Mouse (Mus musculus) forebrain, embryonic 10.5 days (tissue): ENCODE measurements around the gene Angel2. TPM values are rescaled to one million over a fixed set of nuclear protein-coding genes. Genes with fewer than 3 reads are reported as not detected.

Experiments used
- DNase-seq: peaks from one replicate; pipeline ENCODE4 v3.0.0-alpha.2; 2017; ENCODE audit warnings: low spot score; ENCODE audit errors: extremely low spot score
- H3K27ac ChIP-seq: fragments of 300-500 bp; sonication (generic); 2 replicates; pipeline ENCODE4 v1.5.1; 2016; ENCODE audit warnings: mild to moderate bottlenecking
- H3K27me3 ChIP-seq: fragments of 300-500 bp; sonication (generic); 2 replicates; pipeline ENCODE4 v1.6.1; 2016; ENCODE audit warnings: mild to moderate bottlenecking; ENCODE audit not compliant: poor library complexity, severe bottlenecking
- H3K36me3 ChIP-seq: fragments of 300-500 bp; sonication (generic); replicated peaks from 2 replicates; pipeline ENCODE4 v1.6.1; 2016; ENCODE audit warnings: mild to moderate bottlenecking, moderate library complexity
- H3K4me1 ChIP-seq: fragments of 300-500 bp; sonication (generic); 2 replicates; pipeline ENCODE4 v1.6.1; 2016
- H3K4me3 ChIP-seq: fragments of 300-500 bp; sonication (generic); 2 replicates; pipeline ENCODE4 v1.5.1; 2016; ENCODE audit warnings: mild to moderate bottlenecking, moderate library complexity
- H3K9me3 ChIP-seq: fragments of 300-500 bp; sonication (generic); 2 replicates; pipeline ENCODE4 v1.6.1; 2016; ENCODE audit warnings: mild to moderate bottlenecking, moderate library complexity
- WGBS: fragments of 180-500 bp; shearing (Covaris S2); methylation state at CpG from one replicate; pipeline ENCODE4 v1.1.7; 2016; 5-methylcytosine and 5-hydroxymethylcytosine counted together
- polyA plus RNA-seq: library from polyadenylated mRNA; unstranded; fragments of >200 nt; fragmentation: Nextera tagmentation; extraction: Ambion mirVana; gene quantifications from 2 replicates; pipeline ENCODE4 v1.2.1, GENCODE M21; 2016

Angel2 gene
- polyA plus RNA-seq, 1 experiment from 2014 or later, result 52.7 TPM

DNA sequence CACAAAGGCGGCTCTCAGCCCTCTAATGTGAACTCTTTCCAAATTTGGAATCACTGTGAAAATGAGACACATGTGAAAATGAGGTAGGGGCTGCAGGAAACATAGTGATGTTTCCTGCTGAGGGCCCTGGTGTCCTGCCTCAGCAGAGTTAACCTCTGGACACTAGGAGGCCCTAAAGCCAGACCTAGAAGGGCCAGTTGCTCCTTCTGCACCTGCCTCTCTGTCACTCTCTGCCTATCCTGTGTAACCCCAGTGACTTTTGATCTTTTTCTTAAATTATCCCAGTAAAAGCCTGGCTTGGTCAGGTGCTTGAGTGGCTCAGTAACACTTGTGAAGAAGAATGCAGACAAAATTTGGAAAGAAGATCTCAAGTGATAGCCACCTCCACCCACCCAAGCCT is 49.9 kb downstream of the Angel2 start:
- WGBS, result 64% methylated on average over 1 of the region's 1 CpGs
- H3K9me3 ChIP-seq, result no peaks in the 10 kb centered on the region
- H3K27ac ChIP-seq, result no peak overlapping the region
- H3K4me1 ChIP-seq, result peaks cover 36% of the 10 kb centered on the region
- 0 out of 2 replicates have a peak, but pooled peaks cover 10% of the 10 kb centered on the region for H3K27me3 ChIP-seq
- DNase-seq, result no peak
- no peak overlapping the region for H3K4me3 ChIP-seq
- H3K36me3 ChIP-seq, result peaks cover 65% of the 10 kb centered on the region

DNA sequence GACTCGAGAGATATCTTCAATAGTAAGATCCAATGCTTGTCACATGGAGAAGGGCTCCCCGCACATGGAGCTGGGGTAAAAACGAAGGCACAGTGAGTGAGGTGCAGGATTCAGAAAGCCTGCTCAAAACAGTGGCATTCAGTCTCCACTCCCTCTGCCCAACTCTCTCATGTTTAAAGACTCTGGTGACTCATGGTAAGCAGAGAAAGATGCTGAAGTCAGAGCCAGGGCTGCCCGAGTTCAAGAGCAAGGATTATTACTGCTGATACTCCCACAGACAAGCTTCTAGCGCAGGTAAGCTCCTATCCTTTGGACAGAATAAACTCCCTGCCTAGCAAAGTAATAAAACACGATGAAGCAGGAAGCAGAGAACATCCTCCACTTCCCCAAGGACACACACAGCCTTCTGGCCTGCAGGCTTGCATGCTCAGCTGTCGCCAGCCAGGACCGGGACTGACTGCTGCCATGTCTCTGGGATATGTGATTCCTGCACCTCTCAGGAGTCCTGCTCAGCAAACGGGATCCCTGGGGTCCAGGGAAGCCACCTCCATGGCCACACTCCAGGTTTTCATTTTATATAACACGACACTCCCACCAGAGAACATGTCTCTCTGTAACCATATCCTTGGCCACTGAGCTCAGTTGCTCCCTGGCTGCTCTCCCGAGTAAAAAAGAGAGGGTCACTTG is 52.1 kb downstream of the Angel2 start:
- H3K36me3 ChIP-seq, result peaks cover 43% of the 10 kb centered on the region
- DNase-seq, result no peak
- peak overlapping the region; percentile 66 for H3K4me3 ChIP-seq
- peaks cover 17% of the 10 kb centered on the region for H3K27me3 ChIP-seq
- no peaks in the 10 kb centered on the region for H3K9me3 ChIP-seq
- peaks cover 38% of the 10 kb centered on the region for H3K4me1 ChIP-seq
- WGBS, result 63% methylated on average over 11 of the region's 11 CpGs
- no peak overlapping the region for H3K27ac ChIP-seq

DNA sequence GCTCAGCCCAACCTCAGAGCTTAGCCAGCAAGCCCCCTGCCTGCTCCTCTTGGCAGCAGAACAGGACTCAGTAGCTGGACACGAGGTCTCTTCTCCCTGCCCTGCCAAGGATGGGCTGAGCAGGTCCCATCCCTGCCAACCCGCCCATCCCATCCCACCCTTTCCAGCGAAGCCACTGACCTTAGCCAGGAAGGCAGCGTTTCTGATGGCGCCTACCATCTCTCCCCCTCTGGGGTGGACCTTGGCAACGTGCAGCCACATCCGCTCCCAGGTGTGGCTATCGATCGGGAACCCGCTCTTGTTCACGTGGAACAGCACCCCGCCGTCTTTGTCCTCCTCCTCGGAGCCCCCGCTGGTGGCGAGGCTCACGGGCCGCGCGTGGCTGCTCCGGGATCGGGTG is 53.1 kb downstream of the Angel2 start:
- peak overlapping the region; percentile 66 for H3K4me3 ChIP-seq
- under 1% methylated on average over 22 of the region's 22 CpGs for WGBS
- DNase-seq, result peak; percentile 41
- no peaks in the 10 kb centered on the region for H3K9me3 ChIP-seq
- H3K27me3 ChIP-seq, result peaks cover 17% of the 10 kb centered on the region
- H3K27ac ChIP-seq, result peak overlapping the region; percentile 93
- H3K36me3 ChIP-seq, result peaks cover 34% of the 10 kb centered on the region
- peaks cover 38% of the 10 kb centered on the region for H3K4me1 ChIP-seq

DNA sequence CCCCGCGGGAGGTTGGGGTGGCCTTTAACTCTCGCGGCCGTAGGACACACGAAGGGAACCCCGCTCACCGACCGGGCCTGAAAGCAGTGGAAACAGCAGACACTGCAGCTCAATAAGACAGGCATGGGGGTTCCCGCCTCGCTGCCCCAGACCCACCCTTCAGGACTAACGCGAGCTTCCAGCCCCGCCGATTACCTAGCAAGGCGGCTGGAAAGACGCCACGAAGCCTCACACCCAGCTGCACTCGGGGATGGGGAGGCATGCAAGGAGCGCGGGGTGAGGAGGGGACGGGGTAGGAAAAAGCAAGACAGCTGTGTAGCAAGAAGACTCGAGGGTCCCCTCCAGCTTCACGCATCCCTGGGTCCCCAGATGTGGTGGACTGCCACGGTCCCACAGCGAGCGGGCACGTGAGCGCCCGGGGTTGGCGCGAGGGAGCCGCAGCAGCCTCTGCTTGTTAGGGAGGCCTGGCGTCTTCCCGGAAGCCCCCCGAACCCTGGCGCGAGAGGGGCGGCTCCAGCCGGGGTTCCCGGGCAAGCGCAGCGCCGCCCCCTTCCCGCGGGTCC is 53.7 kb downstream of the Angel2 start:
- Histone ChIP-seq H3K27ac (peak overlapping the region; percentile 93), H3K4me3 (peak overlapping the region; percentile 66), H3K36me3 (peaks cover 28% of the 10 kb centered on the region), H3K4me1 (peaks cover 38% of the 10 kb centered on the region), H3K27me3 (peaks cover 17% of the 10 kb centered on the region), H3K9me3 (no peaks in the 10 kb centered on the region)
- no peak for DNase-seq
- WGBS, result under 1% methylated on average over 46 of the region's 46 CpGs

DNA sequence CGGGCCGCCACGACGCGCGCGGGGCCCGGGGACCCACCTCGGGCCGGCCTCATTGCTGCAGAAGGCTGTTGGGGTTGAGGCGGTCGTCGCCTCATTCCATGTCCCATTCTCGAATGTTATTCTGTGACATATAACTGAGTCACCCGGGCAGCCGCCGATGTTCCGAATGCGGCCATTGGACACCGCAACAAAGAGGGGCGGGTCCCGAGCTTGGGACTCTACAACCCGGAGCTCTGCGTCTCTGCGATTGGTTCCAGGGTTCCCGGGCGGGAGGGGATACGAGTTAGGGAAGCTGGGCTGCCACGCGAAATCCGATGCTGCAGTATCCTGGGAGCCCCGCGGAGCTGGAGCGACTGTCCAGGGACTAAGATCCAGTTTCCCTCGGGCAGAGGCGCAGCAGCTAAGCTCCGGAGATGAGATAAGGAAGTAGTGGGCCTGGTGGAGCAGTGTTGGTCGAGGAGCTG is 54.2 kb downstream of the Angel2 start, which contains the start of gene Vash2:
TSS of gene Vash2 (minus strand) at position 197 of the 464 bp plus-strand sequence.
- peak within 1 kb of the TSS; percentile 93 for H3K27ac ChIP-seq
- H3K27me3 ChIP-seq, result peaks cover 17% of the 10 kb centered on the region
- peaks cover 38% of the 10 kb centered on the region for H3K4me1 ChIP-seq
- H3K36me3 ChIP-seq, result peaks cover 22% of the 10 kb centered on the region
- peak; percentile 94 for DNase-seq
- no peaks in the 10 kb centered on the region for H3K9me3 ChIP-seq
- peak within 1 kb of the TSS; percentile 66 for H3K4me3 ChIP-seq
- WGBS, result under 1% methylated on average over 38 of the region's 38 CpGs

DNA sequence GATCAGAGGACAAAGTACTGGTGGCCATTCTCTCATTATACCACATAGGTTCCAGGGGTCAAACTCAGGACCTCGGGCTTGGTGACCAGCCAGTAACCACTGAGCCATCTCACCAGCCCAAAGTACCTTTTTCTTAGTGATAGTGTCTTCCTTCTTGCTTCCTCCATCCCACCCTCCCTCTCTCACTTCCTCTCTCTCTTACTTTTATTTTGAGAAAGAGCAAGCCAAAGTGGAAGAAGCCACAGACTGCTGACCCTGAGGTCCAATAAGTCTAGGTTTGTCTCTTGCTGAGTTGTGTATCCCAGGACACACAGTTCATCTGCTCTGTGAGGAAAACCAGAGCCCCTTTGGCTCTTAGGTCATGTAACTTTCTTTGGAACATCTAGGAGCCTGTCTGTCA is 55.6 kb downstream of the Angel2 start:
- H3K4me3 ChIP-seq, result no peak overlapping the region
- peaks cover 38% of the 10 kb centered on the region for H3K4me1 ChIP-seq
- peaks cover 17% of the 10 kb centered on the region for H3K27me3 ChIP-seq
- no peaks in the 10 kb centered on the region for H3K9me3 ChIP-seq
- DNase-seq, result no peak
- WGBS, result 100% methylated on average over 1 of the region's 1 CpGs
- no peak overlapping the region for H3K27ac ChIP-seq
- peaks cover 9% of the 10 kb centered on the region for H3K36me3 ChIP-seq

DNA sequence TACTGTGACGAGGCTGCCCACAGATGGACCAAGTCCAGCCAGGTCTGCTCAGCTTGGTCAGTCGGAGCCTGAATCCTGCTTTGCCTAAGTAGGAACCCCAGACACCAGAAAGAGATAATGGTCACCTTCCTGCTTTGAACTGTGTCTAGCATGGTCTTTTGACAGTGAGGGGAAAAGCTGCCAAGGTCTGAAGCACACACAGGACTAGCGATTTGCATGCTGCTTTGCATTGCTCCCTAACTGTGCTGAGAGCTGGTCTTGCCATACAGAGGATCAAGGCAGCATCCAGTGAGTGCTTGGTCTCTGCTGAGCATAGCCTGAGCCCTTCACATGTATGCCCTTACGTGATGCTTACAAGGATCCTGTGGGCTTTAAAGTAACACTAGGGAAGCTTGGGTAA is 56.5 kb downstream of the Angel2 start:
- Histone ChIP-seq H3K27me3 (peaks cover 17% of the 10 kb centered on the region), H3K4me3 (no peak overlapping the region), H3K4me1 (peaks cover 36% of the 10 kb centered on the region), H3K9me3 (no peaks in the 10 kb centered on the region), H3K27ac (no peak overlapping the region), H3K36me3 (no peaks in the 10 kb centered on the region)
- DNase-seq, result no peak
- WGBS, result 82% methylated on average over 4 of the region's 4 CpGs

DNA sequence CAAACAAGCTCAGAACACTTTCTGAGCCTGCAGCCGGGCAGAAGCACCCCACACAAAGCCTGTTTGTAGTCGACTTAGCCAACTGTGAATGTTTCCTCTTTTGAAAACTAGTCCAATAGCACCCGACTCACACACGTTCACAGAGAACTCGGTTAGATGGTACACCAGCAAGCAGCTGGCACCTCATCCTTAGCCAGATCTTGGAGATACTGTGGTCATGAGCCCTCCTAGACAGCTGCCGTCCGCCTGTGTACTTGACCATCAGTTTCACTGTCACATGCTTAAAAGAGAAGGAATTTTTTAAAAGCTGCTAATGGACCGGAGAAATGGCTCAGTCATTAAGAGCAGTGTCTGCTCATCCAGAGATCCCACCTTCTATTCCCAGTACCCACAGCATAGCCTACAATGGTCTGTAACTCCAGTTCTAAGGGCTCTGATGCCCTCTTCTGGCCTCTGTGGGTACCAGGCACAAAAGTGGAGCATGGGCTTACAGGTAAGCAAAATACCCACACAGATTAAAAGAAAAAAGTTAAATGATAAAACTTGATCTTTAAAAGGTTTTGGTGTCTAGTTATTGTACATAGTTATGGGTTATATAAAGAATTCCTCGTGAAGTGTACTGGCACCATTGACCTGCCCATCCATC is 64.6 kb downstream of the Angel2 start:
- Histone ChIP-seq H3K4me3 (no peak overlapping the region), H3K4me1 (no peaks in the 10 kb centered on the region), H3K27me3 (no peaks in the 10 kb centered on the region), H3K9me3 (no peaks in the 10 kb centered on the region), H3K27ac (no peak overlapping the region), H3K36me3 (no peaks in the 10 kb centered on the region)
- WGBS, result 86% methylated on average over 9 of the region's 9 CpGs
- DNase-seq, result no peak

DNA sequence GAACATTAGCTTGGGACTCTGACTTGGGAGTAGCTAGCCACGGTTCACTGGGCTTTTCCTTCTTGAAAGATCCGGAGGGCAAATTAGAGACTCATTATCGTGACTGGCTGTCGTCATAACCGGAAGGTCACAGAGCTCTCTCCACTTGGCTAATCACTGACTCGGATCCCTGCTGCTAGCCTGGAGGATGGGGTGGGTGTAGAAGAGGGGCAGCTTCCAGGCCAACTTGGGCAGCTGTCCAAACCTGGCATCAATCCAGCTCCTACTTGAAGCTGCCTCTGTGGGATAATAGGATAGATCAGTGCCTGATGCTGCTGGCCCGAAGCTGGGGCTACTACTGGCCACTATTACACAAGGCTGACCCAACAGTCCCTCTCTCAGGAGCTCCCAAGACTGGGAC is 70.6 kb downstream of the Angel2 start:
- Histone ChIP-seq H3K4me1 (no peaks in the 10 kb centered on the region), H3K9me3 (peaks cover 7% of the 10 kb centered on the region; the same call in 1 of the 2 replicates), H3K27me3 (no peaks in the 10 kb centered on the region), H3K27ac (no peak overlapping the region), H3K36me3 (no peaks in the 10 kb centered on the region), H3K4me3 (no peak overlapping the region)
- DNase-seq, result no peak
- 86% methylated on average over 7 of the region's 7 CpGs for WGBS

DNA sequence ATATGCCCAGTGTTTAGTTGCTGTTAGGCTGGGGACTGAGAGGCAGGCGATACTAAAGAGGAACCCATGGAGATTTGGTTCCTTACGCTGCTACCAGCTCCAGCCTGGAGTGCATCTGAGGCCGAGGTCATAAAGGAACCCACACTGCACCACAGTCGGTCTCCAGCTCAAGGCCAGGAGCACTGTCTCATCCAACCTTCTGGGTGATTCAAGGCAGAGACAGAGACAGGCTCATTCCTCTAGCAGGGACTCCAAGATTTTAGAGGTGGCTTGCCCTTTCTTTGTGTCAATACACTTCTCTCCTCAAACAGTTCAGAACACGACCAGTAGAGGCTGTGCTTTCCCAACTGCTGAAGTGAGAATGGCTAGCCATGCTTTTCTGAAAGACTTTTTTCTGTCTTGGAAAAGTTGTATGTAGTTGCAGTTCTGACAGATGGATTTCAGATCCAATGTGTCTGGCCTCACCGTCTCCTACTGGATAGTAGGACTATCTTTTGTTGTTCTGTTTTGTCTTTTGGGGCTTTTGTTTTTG is 71.5 kb downstream of the Angel2 start:
- no peak overlapping the region for H3K4me3 ChIP-seq
- peaks cover 7% of the 10 kb centered on the region; the same call in 1 of the 2 replicates for H3K9me3 ChIP-seq
- no peak for DNase-seq
- WGBS, result 76% methylated on average over 6 of the region's 6 CpGs
- no peaks in the 10 kb centered on the region for H3K36me3 ChIP-seq
- no peak overlapping the region for H3K27ac ChIP-seq
- no peaks in the 10 kb centered on the region for H3K27me3 ChIP-seq
- H3K4me1 ChIP-seq, result no peaks in the 10 kb centered on the region
